Mouse (Mus musculus) kidney, postnatal 25 days (tissue): ENCODE data around the gene Rpl23a.

Source experiments
- DNase-seq, 2 experiments: peaks; one replicate each; pipeline ENCODE4 v3.0.0; 2021; ENCODE audit warnings: mixed read lengths in 2 of 2

Rpl23a gene

GRCm38 (mm10) chr11:78166161-78166560, 17.2 kb downstream of the Rpl23a start:
- DNase-seq: no peak

- peak; percentile 81 to 92 for DNase-seq
These were observed 17.6 kb downstream of the Rpl23a start for GRCm38 (mm10) chr11:78165761-78166109.

- DNase-seq: peak; percentile 94
These were observed 18.2 kb downstream of the Rpl23a start, which contains the start of gene Traf4 for GRCm38 (mm10) chr11:78164924-78165760. Gene Traf4, minus strand, starts transcription at chr11:78165589.

- DNase-seq: no peak
These were observed 18.8 kb downstream of the Rpl23a start for GRCm38 (mm10) chr11:78164604-78164923.

- DNase-seq: peak; percentile 78 to 89
These were observed 19.4 kb downstream of the Rpl23a start for GRCm38 (mm10) chr11:78163681-78164603.

- DNase-seq: no peak
These were observed 20.3 kb downstream of the Rpl23a start for GRCm38 (mm10) chr11:78163045-78163444.

GRCm38 (mm10) chr11:78162504-78162903, 20.9 kb downstream of the Rpl23a start:
- peak; percentile 64 to 79 for DNase-seq

GRCm38 (mm10) chr11:78161968-78162367, 21.4 kb downstream of the Rpl23a start:
- DNase-seq: peak in 1 of 2 experiments; percentile 51

GRCm38 (mm10) chr11:78161169-78161568, 22.2 kb downstream of the Rpl23a start:
- DNase-seq: no peak

GRCm38 (mm10) chr11:78160675-78161074, 22.7 kb downstream of the Rpl23a start:
- DNase-seq: no peak

- peak in 1 of 2 experiments; percentile 40 for DNase-seq
These were observed 23.2 kb downstream of the Rpl23a start for GRCm38 (mm10) chr11:78160171-78160570.

- peak in 1 of 2 experiments; percentile 68 for DNase-seq
These were observed 23.8 kb downstream of the Rpl23a start for GRCm38 (mm10) chr11:78159557-78159956.

GRCm38 (mm10) chr11:78159096-78159495, 24.3 kb downstream of the Rpl23a start:
- DNase-seq: peak; percentile 89 to 90

GRCm38 (mm10) chr11:78156156-78156699, 27.2 kb downstream of the Rpl23a start:
- no peak for DNase-seq

GRCm38 (mm10) chr11:78155674-78156073, 27.7 kb downstream of the Rpl23a start:
- DNase-seq: no peak

GRCm38 (mm10) chr11:78153778-78154177, 29.6 kb downstream of the Rpl23a start:
- DNase-seq: peak in 1 of 2 experiments; percentile 46

- peak; percentile 76 for DNase-seq
These were observed 30.8 kb downstream of the Rpl23a start for GRCm38 (mm10) chr11:78152299-78153231.

GRCm38 (mm10) chr11:78151161-78151560, 32.2 kb downstream of the Rpl23a start:
- peak; percentile 56 for DNase-seq

GRCm38 (mm10) chr11:78146707-78147543, 36.5 kb downstream of the Rpl23a start:
- DNase-seq: no peak

- DNase-seq: no peak
These were observed 37.2 kb downstream of the Rpl23a start for GRCm38 (mm10) chr11:78146168-78146567.

GRCm38 (mm10) chr11:78143520-78143919, 39.9 kb downstream of the Rpl23a start:
- DNase-seq: peak in 1 of 2 experiments; percentile 60
